Mouse (Mus musculus) hindbrain, embryonic 13.5 days (tissue): ENCODE measurements around the gene Trmt10a. TPM values are rescaled to one million over a fixed set of nuclear protein-coding genes. Genes with fewer than 3 reads are reported as not detected.

Source experiments
- ATAC-seq: fragments of 200-750 bp; cut with Nextera tagmentation; 2 replicates; pipeline ENCODE4 v1.8.0; 2017; ENCODE audit warnings: moderate TSS enrichment; ENCODE audit not compliant: low FRiP score
- H3K27ac ChIP-seq: fragments of 300-500 bp; sonication (generic); 2 replicates; pipeline ENCODE4 v1.5.1; 2015; ENCODE audit warnings: inconsistent platforms, mild to moderate bottlenecking, moderate library complexity
- H3K27me3 ChIP-seq: fragments of 300-500 bp; sonication (generic); 2 replicates; pipeline ENCODE4 v1.6.1; 2015; ENCODE audit warnings: mild to moderate bottlenecking, inconsistent platforms
- H3K36me3 ChIP-seq: fragments of 300-500 bp; sonication (generic); 2 replicates; pipeline ENCODE4 v1.6.1; 2015; ENCODE audit warnings: mild to moderate bottlenecking, inconsistent platforms
- H3K4me1 ChIP-seq: fragments of 300-500 bp; sonication (generic); replicated peaks from 2 replicates; pipeline ENCODE4 v1.6.1; 2015; ENCODE audit warnings: inconsistent platforms
- H3K4me2 ChIP-seq: fragments of 300-500 bp; sonication (generic); 2 replicates; pipeline ENCODE4 v1.6.1; 2015; ENCODE audit warnings: inconsistent platforms, mild to moderate bottlenecking, moderate library complexity
- H3K4me3 ChIP-seq: fragments of 300-500 bp; sonication (generic); 2 replicates; pipeline ENCODE4 v1.5.1; 2015; ENCODE audit warnings: mild to moderate bottlenecking, inconsistent platforms
- H3K9ac ChIP-seq: fragments of 300-500 bp; sonication (generic); 2 replicates; pipeline ENCODE4 v1.6.1; 2015; ENCODE audit warnings: mild to moderate bottlenecking, inconsistent platforms
- H3K9me3 ChIP-seq: fragments of 300-500 bp; sonication (generic); 2 replicates; pipeline ENCODE4 v1.6.1; 2016; ENCODE audit warnings: inconsistent platforms
- WGBS: fragments of 180-500 bp; shearing (Covaris S2); methylation state at CpG from one replicate; pipeline ENCODE4 v1.1.7; 2015; 5-methylcytosine and 5-hydroxymethylcytosine counted together
- polyA plus RNA-seq: library from polyadenylated mRNA; unstranded; fragments of >200 nt; fragmentation: Nextera tagmentation; extraction: Ambion mirVana; gene quantifications from 2 replicates; pipeline ENCODE4 v1.2.1, GENCODE M21; 2015

The Trmt10a gene
- polyA plus RNA-seq: 8.1 TPM in 2 replicates

DNA sequence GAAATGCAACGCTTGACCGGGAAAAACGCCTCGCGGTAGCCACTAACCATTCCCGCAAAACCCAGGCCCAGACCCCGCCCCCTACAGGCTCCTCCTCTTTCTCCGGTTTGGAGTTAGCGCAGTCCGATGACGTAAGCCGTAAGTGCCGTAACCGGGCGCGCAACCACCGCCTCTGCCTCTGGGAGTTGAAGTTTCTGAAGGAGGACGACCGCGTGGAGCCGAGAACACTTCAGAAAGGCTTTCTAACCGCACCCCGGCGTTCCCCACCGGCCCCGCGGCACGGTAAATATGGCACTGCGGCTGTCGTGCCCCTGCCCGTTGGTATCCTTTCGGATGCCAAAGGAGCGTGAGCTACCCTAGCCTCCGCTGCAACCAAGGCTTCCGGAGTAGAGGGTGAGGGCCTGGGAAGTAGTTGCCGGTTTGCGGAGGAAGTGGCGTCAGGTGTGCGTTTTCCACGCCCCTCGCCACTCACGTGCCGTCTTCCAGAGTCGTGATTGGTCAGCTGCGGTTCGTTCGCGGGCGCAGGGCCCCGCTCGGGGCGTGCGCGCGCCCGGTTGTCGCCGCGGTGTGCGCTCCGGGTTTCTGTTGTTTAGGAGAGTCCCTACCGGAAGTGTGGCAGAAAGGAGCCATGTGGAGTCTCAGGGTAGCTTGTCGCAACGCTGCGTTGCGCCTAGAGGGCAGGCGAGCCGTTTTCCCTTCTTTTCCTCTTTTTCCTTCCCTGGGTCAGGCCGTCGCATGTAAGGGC, at the start of gene Trmt10a:
Gene Trmt10a (plus strand): TSS at position 134 of the 745 bp plus-strand sequence.
- peak; percentile 99 for ATAC-seq

DNA sequence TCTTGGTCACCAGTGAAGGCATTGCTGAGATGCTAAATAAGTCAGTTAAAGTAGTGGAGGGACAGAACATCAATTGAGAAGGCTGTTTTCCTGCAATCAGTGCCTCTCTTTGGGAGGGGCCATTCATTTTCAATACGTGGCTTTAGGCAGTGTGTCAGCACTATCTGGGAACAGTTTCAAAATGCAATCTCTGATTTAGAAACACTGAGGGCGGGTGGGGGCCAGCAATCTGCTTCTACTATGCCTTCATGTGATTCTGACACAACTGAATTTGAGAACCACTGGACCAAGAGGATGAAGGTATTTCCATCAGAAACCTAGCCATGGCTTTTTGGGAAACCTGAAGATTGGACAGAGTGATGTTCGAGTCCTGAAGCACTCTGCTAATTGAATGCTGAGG, 47.9 kb upstream of the Trmt10a start:
- H3K4me1 ChIP-seq: 0 out of 2 replicates have a peak, but pooled peaks cover 7% of the 10 kb centered on the region
- ATAC-seq: no peak
- H3K27me3 ChIP-seq: no peaks in the 10 kb centered on the region
- no peak overlapping the region for H3K4me2 ChIP-seq
- H3K9ac ChIP-seq: no peak overlapping the region
- 80% methylated on average over 3 of the region's 3 CpGs for WGBS
- H3K36me3 ChIP-seq: no peaks in the 10 kb centered on the region
- no peak overlapping the region for H3K4me3 ChIP-seq
- no peaks in the 10 kb centered on the region for H3K9me3 ChIP-seq
- no peak overlapping the region for H3K27ac ChIP-seq

More for the DNA sequence above, at the start of gene Trmt10a:
- Histone ChIP-seq H3K4me2 (peak within 1 kb of the TSS; percentile 76), H3K27me3 (no peaks in the 10 kb centered on the region), H3K4me3 (peak within 1 kb of the TSS; percentile 61), H3K9ac (peak within 1 kb of the TSS; percentile 81), H3K27ac (peak within 1 kb of the TSS; percentile 97), H3K4me1 (peaks cover 4% of the 10 kb centered on the region), H3K9me3 (no peaks in the 10 kb centered on the region), H3K36me3 (no peaks in the 10 kb centered on the region)
- WGBS: under 1% methylated on average over 70 of the region's 70 CpGs

DNA sequence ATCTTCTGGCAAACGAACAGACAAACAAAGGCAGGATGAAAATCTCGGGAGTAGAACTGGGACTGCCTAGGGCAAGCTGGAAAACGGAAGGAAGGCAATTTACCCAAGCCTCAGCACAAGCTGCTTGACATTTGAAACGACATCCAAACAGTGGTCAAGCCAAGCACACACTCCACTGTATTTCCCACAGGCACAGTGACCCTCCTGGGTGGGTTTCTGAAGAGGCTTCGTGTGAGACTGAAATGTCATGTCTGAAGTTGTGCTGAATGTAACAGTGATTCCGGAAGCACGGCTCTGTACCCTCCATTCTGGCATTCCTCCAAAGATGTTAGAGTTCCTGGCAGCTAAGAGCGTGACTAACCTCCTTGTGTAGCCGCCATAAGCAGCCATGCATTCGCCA, 47.5 kb upstream of the Trmt10a start:
- Histone ChIP-seq H3K36me3 (no peaks in the 10 kb centered on the region), H3K4me3 (no peak overlapping the region), H3K27me3 (no peaks in the 10 kb centered on the region), H3K4me1 (0 out of 2 replicates have a peak, but pooled peaks cover 7% of the 10 kb centered on the region), H3K9ac (no peak overlapping the region), H3K27ac (0 out of 2 replicates have a peak overlapping the region, but pooled peaks have one; percentile 30), H3K4me2 (no peak overlapping the region), H3K9me3 (no peaks in the 10 kb centered on the region)
- ATAC-seq: peak; percentile 67
- WGBS: 59% methylated on average over 10 of the region's 10 CpGs

DNA sequence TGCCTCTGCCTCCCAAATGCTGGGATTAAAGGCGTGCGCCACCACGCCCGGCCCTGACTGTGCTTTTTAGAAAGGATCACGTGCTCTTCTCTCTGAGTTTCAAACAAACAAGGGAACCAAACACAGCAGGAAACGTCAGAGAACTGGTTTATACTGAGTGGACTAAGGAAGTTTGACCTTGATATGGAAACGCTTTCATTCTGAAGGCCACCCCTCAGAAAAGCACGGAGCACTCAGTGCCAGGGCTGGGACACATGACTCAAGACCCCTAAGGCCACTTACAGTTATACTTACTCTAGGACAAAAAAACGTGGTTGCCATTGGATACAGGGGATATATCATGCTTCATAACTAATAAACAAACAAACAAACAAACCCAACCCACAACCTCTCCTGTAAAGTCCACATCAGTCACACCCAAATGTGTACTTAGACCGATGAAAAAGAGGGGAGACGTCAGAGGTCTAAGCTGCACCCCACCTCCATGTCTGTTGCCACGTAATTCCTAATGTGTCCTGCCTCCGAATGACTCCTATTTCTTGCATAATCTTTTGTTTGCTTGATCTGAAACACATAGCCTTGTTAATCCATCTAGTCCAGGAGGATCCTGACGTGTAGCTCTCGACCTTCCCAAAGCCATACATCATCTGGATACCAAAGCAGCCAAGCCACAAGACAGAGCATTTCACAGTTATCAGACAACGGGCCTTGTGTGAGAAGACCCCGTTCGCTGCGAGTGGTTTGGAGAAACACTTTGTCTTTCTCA, 46.8 kb upstream of the Trmt10a start:
- H3K9me3 ChIP-seq: no peaks in the 10 kb centered on the region
- ATAC-seq: peak; percentile 16; the same call in 1 of the 2 replicates
- no peaks in the 10 kb centered on the region for H3K27me3 ChIP-seq
- no peaks in the 10 kb centered on the region for H3K36me3 ChIP-seq
- no peak overlapping the region for H3K27ac ChIP-seq
- WGBS: 82% methylated on average over 19 of the region's 19 CpGs
- H3K4me2 ChIP-seq: no peak overlapping the region
- H3K4me3 ChIP-seq: no peak overlapping the region
- no peak overlapping the region for H3K9ac ChIP-seq
- 0 out of 2 replicates have a peak, but pooled peaks cover 7% of the 10 kb centered on the region for H3K4me1 ChIP-seq

DNA sequence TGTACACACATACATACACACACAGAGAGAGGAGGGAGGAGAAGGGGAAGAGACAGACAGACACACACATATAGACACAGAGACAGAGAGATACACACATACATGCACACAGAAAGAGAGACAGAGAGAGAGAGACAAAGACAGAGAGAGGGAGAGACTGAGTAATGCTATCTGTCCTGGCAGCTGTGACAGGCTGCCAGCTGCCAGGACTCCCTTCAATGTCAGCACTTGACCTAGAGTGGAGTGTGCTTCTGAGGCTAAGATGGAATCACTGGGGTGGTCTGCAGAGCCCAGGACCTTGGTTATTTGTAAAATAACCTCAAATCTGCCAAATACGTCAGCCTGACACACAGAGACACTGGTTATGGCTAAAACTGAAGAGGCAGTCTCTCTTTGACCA, 45.5 kb upstream of the Trmt10a start:
- no peak overlapping the region for H3K4me2 ChIP-seq
- H3K4me1 ChIP-seq: 0 out of 2 replicates have a peak, but pooled peaks cover 7% of the 10 kb centered on the region
- ATAC-seq: no peak
- no peaks in the 10 kb centered on the region for H3K9me3 ChIP-seq
- H3K27me3 ChIP-seq: no peaks in the 10 kb centered on the region
- no peak overlapping the region for H3K4me3 ChIP-seq
- 88% methylated on average over 1 of the region's 1 CpGs for WGBS
- no peaks in the 10 kb centered on the region for H3K36me3 ChIP-seq
- H3K9ac ChIP-seq: no peak overlapping the region
- no peak overlapping the region for H3K27ac ChIP-seq

DNA sequence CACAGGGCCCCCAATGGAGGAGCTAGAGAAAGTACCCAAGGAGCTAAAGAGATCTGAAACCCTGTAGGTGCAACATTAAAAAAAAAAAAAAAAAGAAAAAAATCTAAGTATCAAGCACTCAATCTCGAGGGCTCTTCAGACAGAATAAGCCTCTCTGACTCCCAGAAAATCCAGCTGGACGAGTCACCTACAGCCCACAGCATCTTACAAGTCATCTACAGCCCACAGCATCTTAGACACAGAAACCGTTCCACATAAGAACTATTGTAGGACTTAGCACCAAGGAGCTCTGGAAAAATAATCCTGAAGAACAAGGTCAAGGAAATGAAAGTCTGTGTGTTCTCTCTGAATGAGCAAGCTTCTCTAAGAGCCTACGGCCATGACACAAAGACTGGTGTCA, 41.3 kb upstream of the Trmt10a start:
- Histone ChIP-seq H3K27me3 (no peaks in the 10 kb centered on the region), H3K27ac (no peak overlapping the region), H3K4me3 (no peak overlapping the region), H3K9ac (no peak overlapping the region), H3K4me2 (no peak overlapping the region), H3K9me3 (no peaks in the 10 kb centered on the region), H3K36me3 (no peaks in the 10 kb centered on the region), H3K4me1 (0 out of 2 replicates have a peak, but pooled peaks cover 6% of the 10 kb centered on the region)
- 91% methylated on average over 4 of the region's 4 CpGs for WGBS
- ATAC-seq: no peak

DNA sequence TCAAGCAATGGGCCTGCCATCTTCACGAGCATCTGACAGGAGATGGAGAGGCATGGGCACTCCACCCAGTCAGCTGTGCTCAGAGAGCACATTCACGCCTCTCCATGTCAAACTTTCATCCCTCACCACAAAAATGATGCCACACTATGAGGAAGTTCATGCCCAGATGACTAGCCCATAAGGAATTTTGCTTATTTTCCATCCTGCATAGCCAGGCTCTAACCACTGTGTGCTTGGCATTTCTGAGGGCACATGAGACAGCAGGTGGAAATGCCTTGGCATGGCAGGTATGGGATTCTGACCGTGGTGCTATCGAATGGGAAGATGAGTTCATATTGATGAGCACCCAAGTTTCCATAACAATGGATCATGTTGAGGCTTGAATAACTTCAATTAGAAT, 39.6 kb upstream of the Trmt10a start:
- H3K9ac ChIP-seq: no peak overlapping the region
- no peaks in the 10 kb centered on the region for H3K27me3 ChIP-seq
- no peaks in the 10 kb centered on the region for H3K9me3 ChIP-seq
- no peak for ATAC-seq
- H3K4me2 ChIP-seq: no peak overlapping the region
- no peak overlapping the region for H3K4me3 ChIP-seq
- WGBS: 92% methylated on average over 4 of the region's 4 CpGs
- no peaks in the 10 kb centered on the region for H3K4me1 ChIP-seq
- H3K27ac ChIP-seq: no peak overlapping the region
- no peaks in the 10 kb centered on the region for H3K36me3 ChIP-seq

DNA sequence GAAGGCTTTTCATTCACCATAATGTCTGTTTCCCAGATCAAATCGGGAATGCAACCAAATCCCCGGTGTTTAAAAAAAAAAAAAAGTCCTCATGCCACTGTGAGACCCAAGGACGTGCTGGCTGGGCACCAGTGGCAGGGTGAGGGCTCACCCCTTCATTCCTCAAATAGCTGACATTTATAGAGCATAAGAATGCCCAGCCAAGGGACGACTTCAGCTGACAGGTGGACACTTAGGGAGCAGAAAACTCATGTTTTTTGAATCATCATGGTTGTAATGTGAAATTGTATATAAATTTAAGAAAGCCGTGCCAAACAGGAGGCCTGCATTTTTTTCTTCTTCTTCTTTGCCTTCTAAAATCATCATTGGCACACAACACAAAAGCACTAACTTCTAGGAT, 38.2 kb upstream of the Trmt10a start:
- Histone ChIP-seq H3K9ac (no peak overlapping the region), H3K4me1 (no peaks in the 10 kb centered on the region), H3K4me2 (no peak overlapping the region), H3K27ac (no peak overlapping the region), H3K4me3 (no peak overlapping the region), H3K9me3 (no peaks in the 10 kb centered on the region), H3K27me3 (no peaks in the 10 kb centered on the region), H3K36me3 (no peaks in the 10 kb centered on the region)
- no peak for ATAC-seq
- 71% methylated on average over 5 of the region's 5 CpGs for WGBS

DNA sequence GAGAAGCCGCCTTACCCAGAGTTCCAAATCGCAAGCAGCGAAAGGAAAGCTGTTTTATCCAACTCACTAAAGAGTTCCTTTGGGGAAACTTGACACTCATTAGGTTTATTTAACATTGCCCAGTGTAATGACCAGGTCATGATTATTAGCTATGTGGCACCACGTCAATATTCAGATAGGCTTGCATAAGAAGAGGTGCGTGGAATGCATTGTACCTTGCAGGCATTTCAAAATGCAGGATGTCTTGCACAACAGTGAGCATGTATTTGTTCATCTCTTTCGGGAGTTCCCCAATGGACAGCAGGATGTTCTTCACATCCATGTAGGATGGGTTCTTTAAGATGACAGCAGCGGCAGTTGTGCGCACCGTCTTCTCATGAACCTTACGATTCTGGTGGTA, 36.4 kb upstream of the Trmt10a start:
- no peak overlapping the region for H3K27ac ChIP-seq
- H3K9ac ChIP-seq: no peak overlapping the region
- no peaks in the 10 kb centered on the region for H3K9me3 ChIP-seq
- no peaks in the 10 kb centered on the region for H3K27me3 ChIP-seq
- H3K4me1 ChIP-seq: no peaks in the 10 kb centered on the region
- WGBS: 95% methylated on average over 10 of the region's 10 CpGs
- H3K4me2 ChIP-seq: no peak overlapping the region
- H3K36me3 ChIP-seq: no peaks in the 10 kb centered on the region
- H3K4me3 ChIP-seq: no peak overlapping the region
- ATAC-seq: no peak

DNA sequence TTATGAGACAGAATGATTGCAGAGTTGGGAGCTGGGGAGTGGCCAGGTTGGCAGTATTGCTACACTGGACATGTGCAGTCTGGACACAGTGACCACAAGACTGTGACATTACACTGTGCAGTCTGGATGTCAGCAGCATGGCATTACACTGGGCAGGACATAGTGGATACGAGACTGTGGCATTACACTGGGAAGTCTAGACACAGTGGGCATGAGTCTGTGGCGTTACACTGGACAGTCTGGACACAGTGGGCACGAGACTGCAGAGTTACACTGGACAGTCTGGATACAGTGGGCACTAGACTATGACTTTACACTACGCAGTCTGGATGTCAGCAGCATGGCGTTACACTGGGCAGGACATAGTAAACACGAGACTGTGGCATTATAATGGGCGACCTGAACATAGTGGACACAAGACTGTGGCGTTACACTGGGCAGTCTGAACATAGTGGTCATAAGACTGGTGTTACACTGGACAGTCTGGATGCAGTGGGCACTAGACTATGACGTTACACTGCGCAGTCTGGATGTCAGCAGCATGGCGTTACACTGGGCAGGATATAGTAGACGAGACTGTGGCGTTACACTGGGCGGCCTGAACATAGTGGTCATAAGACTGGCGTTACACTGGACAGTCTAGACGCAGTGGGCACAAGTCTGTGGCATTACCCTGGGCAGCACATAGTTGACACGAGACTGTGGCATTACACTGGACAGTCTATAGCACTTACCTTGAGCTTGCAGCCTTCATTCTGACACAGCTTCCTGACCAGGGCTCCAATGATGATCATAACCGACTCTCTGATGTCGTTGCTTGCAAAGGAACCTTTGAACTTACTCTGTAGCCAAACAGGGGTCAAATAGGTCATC, 32.1 kb upstream of the Trmt10a start:
- 0 out of 2 replicates have a peak, but pooled peaks have one; percentile 36 for ATAC-seq

DNA sequence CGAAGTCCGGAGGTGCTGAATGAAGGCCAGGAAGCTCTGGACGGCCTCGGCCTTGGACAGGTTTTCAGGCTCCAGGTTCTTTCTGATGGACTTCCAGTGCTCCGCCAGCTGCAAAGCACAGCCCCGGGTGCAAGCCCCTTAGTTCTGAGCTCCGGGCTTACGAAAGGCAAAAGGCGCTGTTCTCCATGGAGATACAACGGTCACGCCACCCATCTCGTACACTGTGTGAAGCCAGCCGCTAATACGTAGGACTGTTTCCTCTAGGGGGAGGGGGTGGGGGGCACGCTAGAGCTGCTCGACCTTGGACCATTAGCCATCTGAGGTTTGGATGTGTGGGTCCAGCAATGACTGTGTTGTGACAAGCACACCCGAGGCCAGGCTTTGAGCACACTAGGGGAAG, 29.1 kb upstream of the Trmt10a start:
- no peaks in the 10 kb centered on the region for H3K4me1 ChIP-seq
- no peaks in the 10 kb centered on the region for H3K27me3 ChIP-seq
- H3K9ac ChIP-seq: no peak overlapping the region
- no peaks in the 10 kb centered on the region for H3K9me3 ChIP-seq
- H3K4me3 ChIP-seq: no peak overlapping the region
- no peak overlapping the region for H3K27ac ChIP-seq
- no peak overlapping the region for H3K4me2 ChIP-seq
- ATAC-seq: no peak
- H3K36me3 ChIP-seq: no peaks in the 10 kb centered on the region
- 85% methylated on average over 17 of the region's 17 CpGs for WGBS

More for the DNA sequence above, 32.1 kb upstream of the Trmt10a start:
- H3K36me3 ChIP-seq: no peaks in the 10 kb centered on the region
- no peaks in the 10 kb centered on the region for H3K4me1 ChIP-seq
- 94% methylated on average over 19 of the region's 19 CpGs for WGBS
- H3K4me3 ChIP-seq: no peak overlapping the region
- H3K27ac ChIP-seq: no peak overlapping the region
- H3K9ac ChIP-seq: no peak overlapping the region
- no peak overlapping the region for H3K4me2 ChIP-seq
- no peaks in the 10 kb centered on the region for H3K27me3 ChIP-seq
- no peaks in the 10 kb centered on the region for H3K9me3 ChIP-seq

DNA sequence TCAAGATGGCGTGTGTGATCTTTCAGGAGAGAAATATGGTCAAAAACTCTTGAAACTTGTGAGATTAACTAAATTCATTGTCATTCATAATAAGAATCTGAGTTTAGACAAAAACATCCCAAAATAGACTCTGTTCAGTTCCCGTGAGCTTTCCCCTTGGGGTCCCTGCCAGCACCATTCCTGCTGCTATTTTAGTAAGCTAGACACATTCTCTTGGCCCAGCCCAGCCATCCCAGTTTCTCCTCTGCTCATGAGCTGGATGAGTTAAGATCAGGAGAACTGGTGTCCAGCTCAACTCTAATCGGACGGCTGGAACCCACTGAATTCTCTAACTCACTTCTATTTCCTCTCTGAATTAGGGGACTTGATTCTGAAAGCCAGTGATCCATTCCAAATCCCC, 26.4 kb upstream of the Trmt10a start:
- H3K27me3 ChIP-seq: no peaks in the 10 kb centered on the region
- no peaks in the 10 kb centered on the region for H3K36me3 ChIP-seq
- H3K4me3 ChIP-seq: no peak overlapping the region
- ATAC-seq: no peak
- WGBS: 94% methylated on average over 4 of the region's 4 CpGs
- H3K9me3 ChIP-seq: no peaks in the 10 kb centered on the region
- no peak overlapping the region for H3K27ac ChIP-seq
- H3K4me2 ChIP-seq: no peak overlapping the region
- no peaks in the 10 kb centered on the region for H3K4me1 ChIP-seq
- no peak overlapping the region for H3K9ac ChIP-seq
